Mouse (Mus musculus) liver, postnatal 0 days (tissue): ENCODE data around the gene Cdk17. TPM values are rescaled to one million over a fixed set of nuclear protein-coding genes. Genes with fewer than 3 reads are reported as not detected.

Experiments used
- ATAC-seq: fragments of 200-750 bp; cut with Nextera tagmentation; 2 replicates; pipeline ENCODE4 v1.8.0; 2017; ENCODE audit warnings: mild to moderate bottlenecking, moderate library complexity
- DNase-seq: peaks from one replicate; pipeline ENCODE4 v3.0.0-alpha.2; 2016
- H3K27ac ChIP-seq: fragments of 300-500 bp; sonication (generic); 2 replicates; pipeline ENCODE4 v1.5.1; 2014; ENCODE audit warnings: antibody characterized with exemption, moderate library complexity, mild to moderate bottlenecking, low read depth
- H3K27me3 ChIP-seq: fragments of 300-500 bp; sonication (generic); 2 replicates; pipeline ENCODE4 v1.6.1; 2014; ENCODE audit warnings: low read length, control low read depth, mixed read lengths; ENCODE audit not compliant: insufficient read depth
- H3K36me3 ChIP-seq: fragments of 300-500 bp; sonication (generic); replicated peaks from 2 replicates; pipeline ENCODE4 v1.6.1; 2014; ENCODE audit warnings: mild to moderate bottlenecking, control low read depth, low read length, moderate library complexity, mixed read lengths; ENCODE audit not compliant: insufficient read depth
- H3K4me1 ChIP-seq: fragments of 300-500 bp; sonication (generic); 2 replicates; pipeline ENCODE4 v1.6.1; 2014; ENCODE audit warnings: antibody characterized with exemption, mild to moderate bottlenecking, control low read depth; ENCODE audit not compliant: insufficient read depth
- H3K4me2 ChIP-seq: fragments of 300-500 bp; sonication (generic); 2 replicates; pipeline ENCODE4 v1.6.1; 2014; ENCODE audit warnings: low read depth, mild to moderate bottlenecking, low read length, moderate library complexity, mixed read lengths
- H3K4me3 ChIP-seq: fragments of 300-500 bp; sonication (generic); 2 replicates; pipeline ENCODE4 v1.5.1; 2014; ENCODE audit warnings: low read depth, low read length
- H3K9ac ChIP-seq: fragments of 300-500 bp; sonication (generic); replicated peaks from 2 replicates; pipeline ENCODE4 v1.6.1; 2014; ENCODE audit warnings: mild to moderate bottlenecking, moderate library complexity
- H3K9me3 ChIP-seq: fragments of 300-500 bp; sonication (generic); 2 replicates; pipeline ENCODE4 v1.6.1; 2016; ENCODE audit warnings: mild to moderate bottlenecking, control low read depth, low read length, mixed read lengths
- CTCF ChIP-seq: sonication (generic); IDR thresholded peaks from 2 replicates; pipeline ENCODE4 v1.5.1; 2016; ENCODE audit warnings: antibody characterized with exemption, low read depth
- EP300 ChIP-seq: IDR thresholded peaks from 2 replicates; pipeline ENCODE4 v1.6.1; 2016; ENCODE audit warnings: antibody characterized with exemption, low read depth, mild to moderate bottlenecking
- WGBS: fragments of 180-500 bp; shearing (Covaris S2); extraction: QIAGEN DNeasy Blood & Tissue Kit; methylation state at CpG from one replicate; pipeline ENCODE4 v1.1.7; 2014; ENCODE audit not compliant: insufficient replicate concordance; 5-methylcytosine and 5-hydroxymethylcytosine counted together
- polyA plus RNA-seq: library from polyadenylated mRNA; unstranded; fragments of >200 nt; fragmentation: Nextera tagmentation; extraction: Ambion mirVana; gene quantifications from 2 replicates; pipeline ENCODE4 v1.2.1, GENCODE M21; 2015

The Cdk17 gene
- polyA plus RNA-seq, 1 experiment from 2014 or later, result 7.4 TPM

DNA sequence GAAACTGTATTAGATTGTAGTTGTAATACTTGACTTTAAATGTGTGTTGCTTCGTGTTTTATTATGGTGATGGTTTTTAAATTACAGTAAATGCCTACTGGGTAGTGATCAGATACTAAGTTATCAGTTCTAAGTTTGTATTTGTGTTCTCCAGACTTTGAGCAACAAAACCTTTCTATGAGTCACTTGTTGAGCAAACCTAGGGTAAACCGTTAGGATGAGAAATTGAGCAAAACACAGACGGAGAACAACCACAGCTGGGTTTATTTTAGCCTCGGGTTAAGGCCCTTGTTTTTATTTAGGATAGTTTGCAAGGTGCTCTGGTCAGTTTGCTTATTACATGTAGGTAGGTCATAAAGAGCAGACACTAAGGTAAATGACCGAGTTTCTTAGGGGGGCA, 46.5 kb downstream of the Cdk17 start:
- DNase-seq, result no peak
- peaks cover 6% of the 10 kb centered on the region for H3K4me1 ChIP-seq
- no peak for TF ChIP-seq EP300
- no peak for TF ChIP-seq CTCF
- no peak for ATAC-seq
- no peak overlapping the region for H3K27ac ChIP-seq
- no peak overlapping the region for H3K9ac ChIP-seq
- no peaks in the 10 kb centered on the region for H3K9me3 ChIP-seq
- peaks cover 10% of the 10 kb centered on the region; the same call in 1 of the 2 replicates for H3K36me3 ChIP-seq
- H3K4me3 ChIP-seq, result no peak overlapping the region
- no peak overlapping the region for H3K4me2 ChIP-seq
- 67% methylated on average over 5 of the region's 5 CpGs for WGBS
- H3K27me3 ChIP-seq, result no peaks in the 10 kb centered on the region

DNA sequence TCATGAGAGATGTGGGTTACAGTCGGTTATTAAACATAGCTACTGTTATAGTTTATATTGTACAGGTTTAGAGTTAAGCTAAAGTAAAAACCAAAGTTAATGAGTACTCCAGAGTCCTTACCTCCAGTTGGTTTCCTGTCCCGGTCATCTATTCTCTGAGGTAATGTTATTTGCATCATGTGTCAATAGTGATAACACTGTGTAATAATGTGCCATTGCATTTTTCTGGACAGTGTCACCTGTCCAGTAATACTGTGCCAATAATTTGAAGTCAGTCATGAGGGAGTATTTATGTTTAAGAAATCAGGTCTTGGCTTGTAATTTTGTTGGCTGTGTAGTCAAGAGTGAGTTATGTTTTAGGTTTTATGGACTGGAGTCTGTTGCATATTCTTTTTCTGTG, 52.0 kb downstream of the Cdk17 start:
- H3K36me3 ChIP-seq, result peaks cover 45% of the 10 kb centered on the region
- 76% methylated on average over 2 of the region's 2 CpGs for WGBS
- H3K4me3 ChIP-seq, result no peak overlapping the region
- DNase-seq (no peak), ATAC-seq (peak; percentile 74)
- TF ChIP-seq EP300, result no peak
- TF ChIP-seq CTCF, result no peak
- no peaks in the 10 kb centered on the region for H3K27me3 ChIP-seq
- 0 out of 2 replicates have a peak, but pooled peaks cover 3% of the 10 kb centered on the region for H3K9me3 ChIP-seq
- H3K9ac ChIP-seq, result no peak overlapping the region
- peaks cover 17% of the 10 kb centered on the region for H3K4me1 ChIP-seq
- 0 out of 2 replicates have a peak overlapping the region, but pooled peaks have one; percentile 7 for H3K27ac ChIP-seq
- no peak overlapping the region for H3K4me2 ChIP-seq

DNA sequence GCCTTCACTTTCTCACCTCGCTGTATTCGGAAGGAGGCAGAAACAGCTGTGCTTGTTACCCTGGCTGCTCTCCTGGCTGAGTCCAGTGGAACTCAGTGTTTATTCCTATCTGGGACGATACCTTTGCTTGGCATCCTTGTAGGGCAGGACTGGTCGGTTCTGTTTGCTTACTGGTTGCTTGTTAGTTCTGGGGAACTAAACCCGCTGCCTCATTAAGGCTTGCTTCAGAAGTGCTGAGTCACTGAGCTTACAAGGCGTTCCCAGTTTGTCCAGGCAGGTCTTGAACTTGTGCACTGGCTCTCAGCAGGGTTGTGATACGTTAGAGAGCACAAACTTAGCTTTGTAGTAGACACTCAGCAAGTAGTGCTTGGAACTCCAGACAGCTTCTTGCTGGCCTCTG, 52.7 kb downstream of the Cdk17 start:
- 69% methylated on average over 7 of the region's 7 CpGs for WGBS
- no peak overlapping the region; the same call in 1 of the 2 replicates for H3K27ac ChIP-seq
- H3K4me2 ChIP-seq, result no peak overlapping the region
- no peak overlapping the region for H3K4me3 ChIP-seq
- no peak overlapping the region for H3K9ac ChIP-seq
- H3K36me3 ChIP-seq, result peaks cover 51% of the 10 kb centered on the region
- H3K27me3 ChIP-seq, result no peaks in the 10 kb centered on the region
- TF ChIP-seq EP300, result no peak
- TF ChIP-seq CTCF, result no peak
- 0 out of 2 replicates have a peak, but pooled peaks cover 3% of the 10 kb centered on the region for H3K9me3 ChIP-seq
- peaks cover 14% of the 10 kb centered on the region for H3K4me1 ChIP-seq
- DNase-seq, result no peak
- ATAC-seq, result no peak

DNA sequence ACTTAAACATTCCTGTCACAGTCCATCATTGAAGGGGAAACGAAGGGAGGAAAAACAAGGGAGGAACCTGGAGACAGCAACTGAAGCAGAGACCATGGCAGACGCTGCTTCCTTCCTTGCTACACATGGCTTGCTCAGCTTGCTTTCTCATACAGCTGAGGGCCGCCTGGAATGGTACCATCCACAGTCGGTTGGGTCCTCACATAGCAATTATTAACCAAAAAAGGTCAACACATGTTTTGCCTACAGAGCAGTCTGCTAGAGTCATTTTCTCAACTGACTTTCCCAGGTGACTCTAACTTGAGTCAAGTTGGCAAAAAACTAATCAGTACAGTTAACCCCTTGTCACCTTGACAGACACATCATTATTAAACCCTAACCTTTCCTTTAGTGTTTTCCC, 53.6 kb downstream of the Cdk17 start:
- peaks cover 59% of the 10 kb centered on the region for H3K36me3 ChIP-seq
- TF ChIP-seq EP300 (no peak), CTCF (no peak)
- no peak overlapping the region for H3K9ac ChIP-seq
- ATAC-seq (peak; percentile 62), DNase-seq (no peak)
- no peak overlapping the region for H3K4me2 ChIP-seq
- H3K4me3 ChIP-seq, result no peak overlapping the region
- peaks cover 14% of the 10 kb centered on the region for H3K4me1 ChIP-seq
- no peak overlapping the region; the same call in 1 of the 2 replicates for H3K27ac ChIP-seq
- H3K27me3 ChIP-seq, result no peaks in the 10 kb centered on the region
- 49% methylated on average over 4 of the region's 4 CpGs for WGBS
- 0 out of 2 replicates have a peak, but pooled peaks cover 3% of the 10 kb centered on the region for H3K9me3 ChIP-seq

DNA sequence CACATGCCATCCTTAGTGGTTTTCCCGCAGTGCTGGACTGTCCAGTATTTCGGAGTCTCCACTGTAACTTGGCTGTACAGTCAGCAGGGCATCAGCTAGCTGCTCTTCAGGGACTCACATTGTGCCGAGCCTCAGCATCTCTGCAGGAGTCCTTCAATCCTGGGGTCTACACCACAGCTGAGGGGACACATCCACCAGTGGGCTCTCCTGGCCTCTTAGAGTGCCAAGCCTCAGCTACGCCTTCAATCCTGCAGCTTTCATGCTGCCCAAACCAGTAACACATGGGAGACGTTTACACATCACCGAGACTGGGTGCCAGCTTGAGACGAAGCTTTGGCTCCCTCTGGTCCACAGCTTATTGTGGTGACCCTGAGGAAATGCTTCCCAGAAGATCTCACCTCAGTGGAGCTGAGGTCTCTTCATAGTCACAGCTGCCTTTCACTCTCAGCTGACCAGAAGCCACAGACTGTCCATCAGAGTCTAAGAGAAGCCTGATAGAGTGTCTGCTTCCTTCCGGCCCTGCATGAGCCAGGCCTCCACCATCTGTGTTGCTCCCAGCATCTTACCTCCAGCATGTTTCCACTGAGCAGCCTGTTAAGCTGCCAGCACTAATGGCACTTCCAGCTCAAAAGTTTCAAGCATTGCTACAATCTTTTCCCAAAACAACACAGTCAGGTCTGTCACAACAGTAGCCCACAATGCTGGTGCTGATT, 54.5 kb downstream of the Cdk17 start:
- ATAC-seq, result no peak
- no peak overlapping the region for H3K4me3 ChIP-seq
- H3K9me3 ChIP-seq, result 0 out of 2 replicates have a peak, but pooled peaks cover 3% of the 10 kb centered on the region
- H3K27ac ChIP-seq, result no peak overlapping the region
- H3K4me2 ChIP-seq, result no peak overlapping the region
- H3K9ac ChIP-seq, result no peak overlapping the region
- 90% methylated on average over 8 of the region's 8 CpGs for WGBS
- no peak for TF ChIP-seq CTCF
- no peak for TF ChIP-seq EP300
- H3K27me3 ChIP-seq, result no peaks in the 10 kb centered on the region
- no peak for DNase-seq
- peaks cover 59% of the 10 kb centered on the region for H3K36me3 ChIP-seq
- peaks cover 14% of the 10 kb centered on the region for H3K4me1 ChIP-seq

DNA sequence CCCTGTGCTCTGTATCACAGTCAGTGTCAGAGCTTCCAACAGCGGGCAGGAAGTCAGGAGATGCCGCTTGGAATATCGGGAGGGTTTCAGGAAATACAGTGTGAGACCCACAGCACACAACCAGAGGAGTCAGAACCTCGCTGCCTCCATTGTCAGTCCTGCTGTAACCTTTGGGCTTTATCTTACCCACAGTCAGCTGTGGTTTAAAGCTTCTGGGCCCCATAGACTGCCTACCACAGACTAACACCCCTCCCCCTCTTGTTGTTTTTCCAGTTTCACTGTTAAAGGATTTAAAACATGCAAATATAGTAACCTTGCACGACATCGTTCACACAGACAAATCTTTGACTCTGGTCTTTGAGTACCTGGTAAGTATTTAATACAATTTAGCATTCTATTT, 65.1 kb downstream of the Cdk17 start:
- H3K36me3 ChIP-seq, result peaks cover 42% of the 10 kb centered on the region
- H3K27ac ChIP-seq, result no peak overlapping the region
- no peaks in the 10 kb centered on the region for H3K27me3 ChIP-seq
- TF ChIP-seq EP300, result no peak
- no peak for TF ChIP-seq CTCF
- no peak overlapping the region for H3K9ac ChIP-seq
- no peaks in the 10 kb centered on the region for H3K9me3 ChIP-seq
- 63% methylated on average over 6 of the region's 6 CpGs for WGBS
- ATAC-seq, result no peak
- no peak for DNase-seq
- no peaks in the 10 kb centered on the region; the same call in 1 of the 2 replicates for H3K4me1 ChIP-seq
- H3K4me3 ChIP-seq, result no peak overlapping the region
- H3K4me2 ChIP-seq, result no peak overlapping the region
